Mouse (Mus musculus) layer of hippocampus, postnatal 10 days (tissue): ENCODE results near the gene Gstp2. TPM values are rescaled to one million over a fixed set of nuclear protein-coding genes. Genes with fewer than 3 reads are reported as not detected.

Experiments used
- DNase-seq, 2 experiments: peaks; one replicate each; pipeline ENCODE4 v3.0.0; 2021; ENCODE audit warnings: low spot score in 2 of 2
- long read RNA-seq: library from polyadenylated mRNA; stranded (forward); transcript quantifications from one replicate; pipeline ENCODE4 v2.0.0, GENCODE M21; 2023
- total RNA-seq, 2 experiments: library from RNA; stranded (reverse); gene quantifications; 2 replicates each; pipeline ENCODE4 v1.2.3; 2021

Gstp2 gene
- total RNA-seq: 10 to 100 TPM; 18.5 to 23.6 TPM
- long read RNA-seq, partial matches to known transcripts: 1 of 2 reads
- long read RNA-seq, other reads (novel, unspliced or antisense): 1 of 2 reads

- DNase-seq: peak; percentile 72 to 76
Measured at GRCm38 (mm10) chr19:4045966-4046865, at the start of gene Gstp2. TSS of gene Gstp2 (minus strand) at chr19:4046023.

- DNase-seq: no peak
Measured at GRCm38 (mm10) chr19:4094774-4095303, 49.0 kb upstream of the Gstp2 start.

- no peak for DNase-seq
Measured at GRCm38 (mm10) chr19:4094348-4094747, 48.5 kb upstream of the Gstp2 start.

GRCm38 (mm10) chr19:4093772-4094171 is 47.9 kb upstream of the Gstp2 start:
- no peak for DNase-seq

- DNase-seq: no peak
Measured at GRCm38 (mm10) chr19:4092750-4093149, 46.9 kb upstream of the Gstp2 start.

- no peak for DNase-seq
Measured at GRCm38 (mm10) chr19:4091383-4091782, 45.6 kb upstream of the Gstp2 start.

GRCm38 (mm10) chr19:4090446-4090845 is 44.6 kb upstream of the Gstp2 start:
- no peak for DNase-seq

GRCm38 (mm10) chr19:4089128-4089527 is 43.3 kb upstream of the Gstp2 start:
- no peak for DNase-seq

- no peak for DNase-seq
Measured at GRCm38 (mm10) chr19:4088146-4088545, 42.3 kb upstream of the Gstp2 start.

- no peak for DNase-seq
Measured at GRCm38 (mm10) chr19:4087090-4087489, 41.3 kb upstream of the Gstp2 start.

GRCm38 (mm10) chr19:4086156-4086555 is 40.3 kb upstream of the Gstp2 start:
- DNase-seq: no peak

- DNase-seq: no peak
Measured at GRCm38 (mm10) chr19:4084984-4085383, 39.2 kb upstream of the Gstp2 start.

GRCm38 (mm10) chr19:4083826-4084225 is 38.0 kb upstream of the Gstp2 start:
- no peak for DNase-seq

GRCm38 (mm10) chr19:4083316-4083715 is 37.5 kb upstream of the Gstp2 start:
- DNase-seq: no peak

GRCm38 (mm10) chr19:4082219-4082965 is 36.6 kb upstream of the Gstp2 start:
- DNase-seq: no peak

- DNase-seq: no peak
Measured at GRCm38 (mm10) chr19:4081394-4081793, 35.6 kb upstream of the Gstp2 start, which contains the start of gene Cabp2. TSS of gene Cabp2 (plus strand) at chr19:4081578.

GRCm38 (mm10) chr19:4080511-4081009 is 34.7 kb upstream of the Gstp2 start:
- no peak for DNase-seq

GRCm38 (mm10) chr19:4079594-4079993 is 33.8 kb upstream of the Gstp2 start:
- no peak for DNase-seq

- no peak for DNase-seq
Measured at GRCm38 (mm10) chr19:4075531-4075930, 29.7 kb upstream of the Gstp2 start.

- no peak for DNase-seq
Measured at GRCm38 (mm10) chr19:4072706-4073424, 27.0 kb upstream of the Gstp2 start.

- no peak for DNase-seq
Measured at GRCm38 (mm10) chr19:4071406-4071805, 25.6 kb upstream of the Gstp2 start.
